Mouse (Mus musculus): ENCODE measurements around the gene Klhl3. TPM values are rescaled to one million over a fixed set of nuclear protein-coding genes. Genes with fewer than 3 reads are reported as not detected.

Gene Klhl3
- polyA plus RNA-seq, 1 experiment = 0.79 TPM

GRCm38 (mm10) chr13:58111306-58111705 is 2.1 kb downstream of the Klhl3 start:
- TF ChIP-seq POLR2A (IDR thresholded peaks at IDR 0.05; ENCODE audit: borderline replicate concordance, low read depth, low read length) (no peak), CTCF (IDR thresholded peaks at IDR 0.05; ENCODE audit: low read depth, low read length) (no peak)
- H3K4me1 ChIP-seq (ENCODE audit: control insufficient read depth, insufficient read depth, low read length) = peaks cover 19% of the 10 kb centered on the region
- H3K27ac ChIP-seq (ENCODE audit: insufficient read depth, low read depth, low read length) = no peak overlapping the region
- no peak overlapping the region for H3K4me3 ChIP-seq (ENCODE audit: insufficient read depth, low read length)

GRCm38 (mm10) chr13:58090643-58091042 is 22.7 kb downstream of the Klhl3 start:
- no peak for TF ChIP-seq CTCF (IDR thresholded peaks at IDR 0.05; ENCODE audit: low read depth, low read length)
- Histone ChIP-seq H3K27ac (ENCODE audit: insufficient read depth, low read depth, low read length) (no peak overlapping the region), H3K4me1 (ENCODE audit: control insufficient read depth, insufficient read depth, low read length) (no peaks in the 10 kb centered on the region), H3K4me3 (ENCODE audit: insufficient read depth, low read length) (no peak overlapping the region)

GRCm38 (mm10) chr13:58084396-58084795 is 29.0 kb downstream of the Klhl3 start:
- H3K4me3 ChIP-seq (ENCODE audit: insufficient read depth, low read length) = no peak overlapping the region
- H3K27ac ChIP-seq (ENCODE audit: insufficient read depth, low read depth, low read length) = no peak overlapping the region
- TF ChIP-seq POLR2A (IDR thresholded peaks at IDR 0.05; ENCODE audit: borderline replicate concordance, low read depth, low read length) (no peak), CTCF (IDR thresholded peaks at IDR 0.05; ENCODE audit: low read depth, low read length) (peak; percentile 6; the same call in 1 of the 2 replicates)
- H3K4me1 ChIP-seq (ENCODE audit: control insufficient read depth, insufficient read depth, low read length) = peaks cover 3% of the 10 kb centered on the region; the same call in 1 of the 2 replicates

GRCm38 (mm10) chr13:58083521-58083920 is 29.9 kb downstream of the Klhl3 start:
- no peak overlapping the region for H3K4me3 ChIP-seq (ENCODE audit: insufficient read depth, low read length)
- H3K4me1 ChIP-seq (ENCODE audit: control insufficient read depth, insufficient read depth, low read length) = peaks cover 3% of the 10 kb centered on the region; the same call in 1 of the 2 replicates
- TF ChIP-seq CTCF (IDR thresholded peaks at IDR 0.05; ENCODE audit: low read depth, low read length) (no peak), POLR2A (IDR thresholded peaks at IDR 0.05; ENCODE audit: borderline replicate concordance, low read depth, low read length) (no peak)
- H3K27ac ChIP-seq (ENCODE audit: insufficient read depth, low read depth, low read length) = no peak overlapping the region

GRCm38 (mm10) chr13:58083048-58083447 is 30.3 kb downstream of the Klhl3 start:
- H3K4me3 ChIP-seq (ENCODE audit: insufficient read depth, low read length) = no peak overlapping the region
- H3K4me1 ChIP-seq (ENCODE audit: control insufficient read depth, insufficient read depth, low read length) = peaks cover 3% of the 10 kb centered on the region; the same call in 1 of the 2 replicates
- TF ChIP-seq POLR2A (IDR thresholded peaks at IDR 0.05; ENCODE audit: borderline replicate concordance, low read depth, low read length) (no peak), CTCF (IDR thresholded peaks at IDR 0.05; ENCODE audit: low read depth, low read length) (no peak)
- no peak overlapping the region for H3K27ac ChIP-seq (ENCODE audit: insufficient read depth, low read depth, low read length)

- no peak overlapping the region for H3K4me3 ChIP-seq (ENCODE audit: insufficient read depth, low read length)
- no peak overlapping the region for H3K27ac ChIP-seq (ENCODE audit: insufficient read depth, low read depth, low read length)
- TF ChIP-seq CTCF (IDR thresholded peaks at IDR 0.05; ENCODE audit: low read depth, low read length) = no peak
- no peak for TF ChIP-seq POLR2A (IDR thresholded peaks at IDR 0.05; ENCODE audit: borderline replicate concordance, low read depth, low read length)
Measured at GRCm38 (mm10) chr13:58078361-58078760, 35.0 kb downstream of the Klhl3 start.

GRCm38 (mm10) chr13:58074881-58075280 is 38.5 kb downstream of the Klhl3 start:
- TF ChIP-seq CTCF (IDR thresholded peaks at IDR 0.05; ENCODE audit: low read depth, low read length) = no peak
- no peak for TF ChIP-seq POLR2A (IDR thresholded peaks at IDR 0.05; ENCODE audit: borderline replicate concordance, low read depth, low read length)

More at GRCm38 (mm10) chr13:58078361-58078760, 35.0 kb downstream of the Klhl3 start:
- H3K4me1 ChIP-seq (ENCODE audit: control insufficient read depth, insufficient read depth, low read length) = peaks cover 3% of the 10 kb centered on the region; the same call in 1 of the 2 replicates

GRCm38 (mm10) chr13:58074466-58074865 is 38.9 kb downstream of the Klhl3 start:
- TF ChIP-seq POLR2A (IDR thresholded peaks at IDR 0.05; ENCODE audit: borderline replicate concordance, low read depth, low read length) (no peak), CTCF (IDR thresholded peaks at IDR 0.05; ENCODE audit: low read depth, low read length) (no peak)
- Histone ChIP-seq H3K4me1 (ENCODE audit: control insufficient read depth, insufficient read depth, low read length) (no peaks in the 10 kb centered on the region), H3K4me3 (ENCODE audit: insufficient read depth, low read length) (no peak overlapping the region), H3K27ac (ENCODE audit: insufficient read depth, low read depth, low read length) (no peak overlapping the region)

More at GRCm38 (mm10) chr13:58074881-58075280, 38.5 kb downstream of the Klhl3 start:
- no peak overlapping the region for H3K4me3 ChIP-seq (ENCODE audit: insufficient read depth, low read length)
- H3K4me1 ChIP-seq (ENCODE audit: control insufficient read depth, insufficient read depth, low read length) = no peaks in the 10 kb centered on the region
- H3K27ac ChIP-seq (ENCODE audit: insufficient read depth, low read depth, low read length) = no peak overlapping the region

GRCm38 (mm10) chr13:58073254-58073882 is 40.0 kb downstream of the Klhl3 start:
- TF ChIP-seq POLR2A (IDR thresholded peaks at IDR 0.05; ENCODE audit: borderline replicate concordance, low read depth, low read length) = no peak
- no peak for TF ChIP-seq CTCF (IDR thresholded peaks at IDR 0.05; ENCODE audit: low read depth, low read length)
- H3K4me3 ChIP-seq (ENCODE audit: insufficient read depth, low read length) = no peak overlapping the region
- H3K27ac ChIP-seq (ENCODE audit: insufficient read depth, low read depth, low read length) = no peak overlapping the region
- H3K4me1 ChIP-seq (ENCODE audit: control insufficient read depth, insufficient read depth, low read length) = no peaks in the 10 kb centered on the region

- no peak overlapping the region for H3K4me3 ChIP-seq (ENCODE audit: insufficient read depth, low read length)
- TF ChIP-seq CTCF (IDR thresholded peaks at IDR 0.05; ENCODE audit: low read depth, low read length) = no peak
- no peak for TF ChIP-seq POLR2A (IDR thresholded peaks at IDR 0.05; ENCODE audit: borderline replicate concordance, low read depth, low read length)
Measured at GRCm38 (mm10) chr13:58071209-58071608, 42.2 kb downstream of the Klhl3 start.

More at GRCm38 (mm10) chr13:58071209-58071608, 42.2 kb downstream of the Klhl3 start:
- Histone ChIP-seq H3K27ac (ENCODE audit: insufficient read depth, low read depth, low read length) (no peak overlapping the region), H3K4me1 (ENCODE audit: control insufficient read depth, insufficient read depth, low read length) (peaks cover 6% of the 10 kb centered on the region)

Measured in bone marrow macrophage, adult 2 months (primary cell).